Mouse (Mus musculus) embryonic facial prominence, embryonic 10.5 days (tissue): ENCODE results near the gene Selenow. TPM values are rescaled to one million over a fixed set of nuclear protein-coding genes. Genes with fewer than 3 reads are reported as not detected.

ENCODE experiments used
- DNase-seq: peaks from one replicate; pipeline ENCODE4 v3.0.0-alpha.2; 2017; ENCODE audit warnings: low spot score
- H3K27ac ChIP-seq: fragments of 300-500 bp; sonication (generic); replicated peaks from 2 replicates; pipeline ENCODE4 v1.5.1; 2016; ENCODE audit warnings: mild to moderate bottlenecking
- H3K27me3 ChIP-seq: fragments of 300-500 bp; sonication (generic); replicated peaks from 2 replicates; pipeline ENCODE4 v1.6.1; 2016; ENCODE audit warnings: low read depth, mild to moderate bottlenecking; ENCODE audit not compliant: poor library complexity, severe bottlenecking
- H3K36me3 ChIP-seq: fragments of 300-500 bp; sonication (generic); replicated peaks from 2 replicates; pipeline ENCODE4 v1.6.1; 2016; ENCODE audit warnings: mild to moderate bottlenecking, moderate library complexity
- H3K4me1 ChIP-seq: fragments of 300-500 bp; sonication (generic); 2 replicates; pipeline ENCODE4 v1.6.1; 2016
- H3K4me3 ChIP-seq: fragments of 300-500 bp; sonication (generic); 2 replicates; pipeline ENCODE4 v1.5.1; 2016; ENCODE audit warnings: mild to moderate bottlenecking, moderate library complexity
- H3K9me3 ChIP-seq: fragments of 300-500 bp; sonication (generic); 2 replicates; pipeline ENCODE4 v1.6.1; 2016; ENCODE audit warnings: mild to moderate bottlenecking
- WGBS: fragments of 180-500 bp; shearing (Covaris S2); methylation state at CpG from one replicate; pipeline ENCODE4 v1.1.7; 2016; 5-methylcytosine and 5-hydroxymethylcytosine counted together
- polyA plus RNA-seq: library from polyadenylated mRNA; unstranded; fragments of >200 nt; fragmentation: Nextera tagmentation; extraction: Ambion mirVana; gene quantifications from 2 replicates; pipeline ENCODE4 v1.2.1, GENCODE M21; 2016

Selenow gene
- polyA plus RNA-seq, result 756 and 839 TPM in 2 replicates

DNA sequence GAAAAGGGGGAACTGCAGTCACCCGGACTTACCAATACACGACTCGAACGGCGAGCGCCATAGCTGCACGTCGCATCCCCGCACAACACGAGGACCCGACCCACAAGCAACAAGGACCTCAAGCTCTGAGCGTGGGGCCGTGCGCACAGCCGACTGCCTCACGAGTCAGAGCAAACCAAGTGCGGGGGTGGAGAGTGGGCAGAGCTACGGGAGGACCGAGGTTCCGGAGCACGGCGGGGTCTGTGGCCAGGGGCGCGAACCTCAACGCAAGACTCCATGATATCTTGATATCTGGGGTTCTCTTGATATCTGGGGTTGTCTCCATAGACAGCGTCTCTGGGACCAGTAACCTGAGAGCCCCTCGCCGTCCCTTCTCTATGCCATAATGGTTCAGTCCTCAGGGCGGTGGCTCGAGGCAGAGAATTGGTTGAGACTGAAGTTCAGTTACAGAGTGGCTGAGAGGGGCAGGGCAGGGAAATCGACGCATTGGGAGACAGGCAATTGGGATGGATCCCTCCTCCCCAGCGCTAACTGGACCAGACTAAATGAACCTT is at the start of gene Selenow:
Gene Selenow, minus strand, starts transcription at position 183 of the 554 bp plus-strand sequence.
- Histone ChIP-seq H3K4me3 (peak within 1 kb of the TSS; percentile 66), H3K9me3 (no peaks in the 10 kb centered on the region; the same call in 1 of the 2 replicates), H3K36me3 (peaks cover 37% of the 10 kb centered on the region), H3K27ac (peak within 1 kb of the TSS; percentile 97), H3K27me3 (0 out of 2 replicates have a peak, but pooled peaks cover 12% of the 10 kb centered on the region), H3K4me1 (peaks cover 23% of the 10 kb centered on the region)
- under 1% methylated on average over 33 of the region's 33 CpGs for WGBS
- peak; percentile 93 for DNase-seq

DNA sequence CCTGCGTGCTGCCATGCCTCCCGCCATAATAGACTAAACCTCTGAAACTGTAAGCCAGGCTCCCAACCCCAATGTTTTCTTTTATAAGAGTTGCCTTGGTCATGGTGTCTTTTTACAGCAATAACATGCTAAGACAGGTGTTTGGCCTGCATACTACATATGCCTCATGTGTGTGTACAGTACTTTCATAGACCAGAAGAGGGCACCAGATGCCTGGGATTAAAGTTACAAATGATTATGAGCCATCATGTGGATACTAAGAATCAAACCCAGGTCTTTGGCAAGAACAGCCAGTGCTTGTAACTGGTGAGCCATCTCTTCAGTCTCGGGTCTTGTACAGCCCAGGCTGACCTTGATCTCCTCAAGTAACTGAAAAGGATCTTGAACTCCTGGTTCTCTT is 47.5 kb upstream of the Selenow start:
- peaks cover 6% of the 10 kb centered on the region for H3K4me1 ChIP-seq
- no peaks in the 10 kb centered on the region for H3K27me3 ChIP-seq
- no peak overlapping the region for H3K4me3 ChIP-seq
- H3K36me3 ChIP-seq, result peaks cover 51% of the 10 kb centered on the region
- 87% methylated on average over 3 of the region's 3 CpGs for WGBS
- H3K9me3 ChIP-seq, result no peaks in the 10 kb centered on the region
- DNase-seq, result no peak
- no peak overlapping the region for H3K27ac ChIP-seq

DNA sequence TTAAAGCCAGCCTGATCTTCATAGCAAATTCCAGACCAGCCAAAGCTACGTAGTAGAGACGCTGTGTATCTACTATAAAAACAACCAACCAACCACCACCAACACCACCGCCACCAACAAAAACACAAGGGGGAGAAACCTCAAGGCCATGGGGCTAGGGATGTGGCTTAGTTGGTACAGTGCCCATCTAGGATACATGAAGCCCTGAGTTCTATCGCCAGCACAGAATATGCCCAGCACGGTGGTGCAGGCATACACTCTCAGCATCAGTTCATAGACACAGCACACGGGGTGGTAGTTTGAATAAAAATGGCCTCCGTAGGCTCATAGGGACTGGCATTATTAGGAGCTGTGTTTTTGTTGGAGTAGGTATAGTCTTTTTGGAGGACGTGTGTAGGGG is 46.1 kb upstream of the Selenow start:
- Histone ChIP-seq H3K27ac (no peak overlapping the region), H3K27me3 (no peaks in the 10 kb centered on the region), H3K9me3 (no peaks in the 10 kb centered on the region), H3K4me1 (peaks cover 15% of the 10 kb centered on the region), H3K36me3 (peaks cover 37% of the 10 kb centered on the region), H3K4me3 (no peak overlapping the region)
- no peak for DNase-seq
- WGBS, result 89% methylated on average over 8 of the region's 8 CpGs

DNA sequence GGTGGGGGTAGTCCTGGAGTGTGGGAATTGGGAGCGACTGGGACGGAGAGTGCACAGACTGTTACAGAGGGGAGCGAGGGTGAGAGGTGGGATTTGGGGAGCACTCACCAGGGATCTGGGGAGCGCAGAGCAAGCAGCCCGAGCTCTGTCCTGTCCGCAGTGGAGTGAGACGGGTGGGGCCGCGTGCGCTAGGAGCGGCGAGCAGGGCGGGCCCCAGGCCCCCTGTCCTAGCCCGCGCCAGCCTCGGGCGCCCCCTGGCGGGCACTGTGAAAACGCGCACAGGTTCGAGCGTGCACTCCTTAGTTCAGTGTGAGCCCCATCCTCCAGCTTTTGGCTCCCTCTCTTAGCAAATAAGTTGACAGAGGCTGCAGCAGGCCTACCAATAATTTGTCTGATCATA is 45.1 kb upstream of the Selenow start, which contains the start of gene Ehd2:
Gene Ehd2, minus strand, starts transcription at position 256 of the 400 bp plus-strand sequence.
- WGBS, result under 1% methylated on average over 22 of the region's 22 CpGs
- Histone ChIP-seq H3K4me3 (peak within 1 kb of the TSS; percentile 57), H3K27ac (peak within 1 kb of the TSS; percentile 74), H3K27me3 (no peaks in the 10 kb centered on the region), H3K36me3 (peaks cover 27% of the 10 kb centered on the region), H3K4me1 (peaks cover 25% of the 10 kb centered on the region), H3K9me3 (0 out of 2 replicates have a peak, but pooled peaks cover 2% of the 10 kb centered on the region)
- DNase-seq, result peak; percentile 83

DNA sequence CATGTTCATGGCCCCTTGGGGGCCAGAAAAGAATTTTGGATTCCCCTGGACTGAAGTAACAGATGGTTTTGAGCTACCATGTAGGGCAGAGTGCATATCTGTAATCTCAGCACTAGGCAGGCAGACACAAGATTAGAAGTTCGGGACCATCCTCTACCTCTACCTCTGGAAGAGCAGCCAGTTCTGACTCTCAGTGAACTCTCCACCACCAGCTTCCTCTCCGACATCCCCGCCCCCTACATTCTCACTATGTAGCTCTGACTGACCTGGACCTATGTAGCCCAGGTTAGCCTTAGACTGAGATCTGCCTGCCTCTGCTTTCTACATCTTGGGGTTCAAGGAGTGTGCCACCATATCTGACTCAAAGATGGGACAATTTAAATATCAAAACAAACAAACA is 44.3 kb upstream of the Selenow start:
- WGBS, result 83% methylated on average over 3 of the region's 3 CpGs
- Histone ChIP-seq H3K27me3 (no peaks in the 10 kb centered on the region), H3K4me3 (peak overlapping the region; percentile 57)

DNA sequence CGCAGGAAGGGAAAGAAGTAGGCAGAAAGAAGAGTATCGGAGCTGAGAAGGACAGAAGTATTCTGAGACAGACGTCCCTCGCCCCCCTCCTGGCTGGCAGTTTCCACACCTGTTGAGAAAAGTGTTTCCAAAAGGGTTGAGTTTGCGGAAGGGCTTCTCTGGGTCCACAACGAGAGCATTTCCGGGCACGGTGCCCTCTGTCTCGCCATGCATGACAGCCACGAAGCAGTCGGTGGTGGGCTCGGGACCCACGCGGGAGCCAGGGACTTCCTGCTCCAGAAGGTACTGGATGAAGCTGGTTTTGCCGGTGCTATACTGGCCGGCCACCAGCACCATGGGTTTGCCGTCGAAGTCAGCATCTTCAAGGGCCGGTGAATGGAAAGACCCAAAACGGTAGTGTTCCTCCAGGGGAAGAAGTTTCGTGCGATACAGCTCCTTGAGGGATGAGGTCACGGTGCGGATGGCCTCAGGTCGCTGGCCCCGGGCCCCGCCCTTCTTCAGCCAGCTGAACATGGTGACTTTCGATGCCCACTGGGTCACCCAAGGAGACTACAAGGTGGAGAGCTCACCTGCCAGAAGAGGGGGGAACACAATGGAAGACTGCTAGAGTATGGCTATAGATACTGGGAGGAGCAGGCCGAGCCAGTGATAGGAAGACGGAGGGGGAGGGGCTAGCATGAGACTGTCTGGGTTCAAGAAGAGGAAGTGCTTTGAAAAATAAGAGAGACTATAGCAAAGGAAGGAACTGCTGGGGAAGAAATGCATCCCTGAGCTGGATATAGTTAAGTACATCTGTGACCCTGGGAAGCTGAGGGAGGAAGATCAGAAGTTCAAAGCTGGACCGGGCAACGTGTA is 41.8 kb upstream of the Selenow start:
- 86% methylated on average over 32 of the region's 32 CpGs for WGBS
- Histone ChIP-seq H3K9me3 (0 out of 2 replicates have a peak, but pooled peaks cover 4% of the 10 kb centered on the region), H3K27ac (peak overlapping the region; percentile 0; the same call in 1 of the 2 replicates), H3K36me3 (no peaks in the 10 kb centered on the region), H3K4me1 (peaks cover 41% of the 10 kb centered on the region), H3K4me3 (no peak overlapping the region), H3K27me3 (no peaks in the 10 kb centered on the region)
- no peak for DNase-seq

More for the DNA sequence above, 44.3 kb upstream of the Selenow start:
- H3K4me1 ChIP-seq, result peaks cover 33% of the 10 kb centered on the region
- H3K27ac ChIP-seq, result no peak overlapping the region
- peaks cover 19% of the 10 kb centered on the region for H3K36me3 ChIP-seq
- DNase-seq, result no peak
- H3K9me3 ChIP-seq, result 0 out of 2 replicates have a peak, but pooled peaks cover 4% of the 10 kb centered on the region

DNA sequence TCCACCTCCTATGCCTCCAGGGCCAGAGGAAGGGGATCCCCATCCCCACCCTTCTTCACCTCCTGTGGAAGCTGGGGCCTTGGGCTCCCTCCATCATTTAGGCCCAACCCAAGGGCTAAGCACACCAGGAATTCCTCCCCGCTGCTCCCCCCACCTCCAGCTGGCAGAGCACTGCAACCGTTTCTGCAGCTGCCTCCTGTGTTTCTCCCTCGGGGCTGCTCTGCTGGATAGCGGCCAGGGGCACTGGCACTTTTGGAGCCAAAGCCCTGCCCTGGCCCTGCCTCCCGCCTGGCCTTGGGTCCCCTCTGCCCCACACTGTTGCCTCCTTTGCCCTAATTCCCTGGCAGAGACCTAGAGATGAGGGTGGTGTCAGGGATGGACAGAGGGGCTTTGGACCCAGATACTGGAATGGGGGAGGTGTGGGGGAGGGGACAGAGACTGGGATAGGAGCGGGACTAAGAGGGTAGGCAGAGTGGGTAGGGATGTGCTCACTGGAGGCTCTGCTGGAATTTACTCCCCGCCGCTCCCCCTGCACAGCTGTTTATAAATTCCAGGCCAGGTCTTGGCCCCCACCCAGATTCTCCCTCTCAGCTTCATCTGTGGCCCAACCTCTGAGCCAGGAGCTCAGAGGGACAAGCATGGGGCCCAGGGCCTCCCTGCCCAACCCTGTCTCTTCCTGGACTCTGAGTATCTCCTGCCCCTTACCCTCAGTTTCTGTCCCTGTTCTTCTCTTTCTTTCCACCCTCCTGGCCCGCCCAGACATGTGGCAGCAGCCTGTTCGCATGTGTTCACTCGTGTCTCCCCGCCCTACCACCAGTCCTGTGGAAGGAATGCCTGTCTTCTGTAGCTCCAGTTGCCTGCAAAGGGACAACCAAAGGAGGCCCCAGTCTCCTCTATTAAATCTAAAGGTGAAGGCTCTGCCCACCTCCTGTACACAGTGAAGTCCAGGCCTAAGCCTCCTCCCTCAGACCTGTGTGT is 40.4 kb upstream of the Selenow start:
- H3K36me3 ChIP-seq, result 0 out of 2 replicates have a peak, but pooled peaks cover under 1% of the 10 kb centered on the region
- H3K9me3 ChIP-seq, result 0 out of 2 replicates have a peak, but pooled peaks cover 4% of the 10 kb centered on the region
- DNase-seq, result peak; percentile 57
- no peaks in the 10 kb centered on the region for H3K27me3 ChIP-seq
- 26% methylated on average over 12 of the region's 12 CpGs for WGBS
- peak overlapping the region; percentile 33; the same call in 1 of the 2 replicates for H3K4me3 ChIP-seq
- H3K27ac ChIP-seq, result peak overlapping the region; percentile 76
- H3K4me1 ChIP-seq, result peaks cover 41% of the 10 kb centered on the region

DNA sequence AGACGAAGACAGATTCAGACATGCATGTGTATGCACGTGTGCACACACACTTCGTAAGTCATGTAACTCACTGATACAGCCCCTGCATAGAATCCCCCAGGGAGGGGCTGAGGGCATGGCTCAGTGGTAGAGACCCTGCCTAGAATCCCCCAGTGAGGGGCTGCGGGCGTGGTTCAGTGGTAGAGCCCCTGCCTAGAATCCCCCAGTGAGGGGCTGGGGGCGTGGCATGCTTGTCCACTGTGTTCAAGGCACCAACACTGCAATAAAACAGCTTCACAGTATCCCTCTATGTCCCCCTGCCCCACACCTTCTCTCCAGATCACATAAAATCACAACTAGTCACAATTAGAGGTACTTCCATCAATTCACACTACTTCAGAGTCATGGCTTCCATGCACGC is 39.6 kb upstream of the Selenow start:
- peak overlapping the region; percentile 33; the same call in 1 of the 2 replicates for H3K4me3 ChIP-seq
- DNase-seq, result no peak
- 88% methylated on average over 7 of the region's 7 CpGs for WGBS
- peaks cover 34% of the 10 kb centered on the region for H3K4me1 ChIP-seq
- H3K27ac ChIP-seq, result 0 out of 2 replicates have a peak overlapping the region, but pooled peaks have one; percentile 76
- H3K27me3 ChIP-seq, result no peaks in the 10 kb centered on the region
- 0 out of 2 replicates have a peak, but pooled peaks cover 4% of the 10 kb centered on the region for H3K9me3 ChIP-seq
- peaks cover 4% of the 10 kb centered on the region; the same call in 1 of the 2 replicates for H3K36me3 ChIP-seq

DNA sequence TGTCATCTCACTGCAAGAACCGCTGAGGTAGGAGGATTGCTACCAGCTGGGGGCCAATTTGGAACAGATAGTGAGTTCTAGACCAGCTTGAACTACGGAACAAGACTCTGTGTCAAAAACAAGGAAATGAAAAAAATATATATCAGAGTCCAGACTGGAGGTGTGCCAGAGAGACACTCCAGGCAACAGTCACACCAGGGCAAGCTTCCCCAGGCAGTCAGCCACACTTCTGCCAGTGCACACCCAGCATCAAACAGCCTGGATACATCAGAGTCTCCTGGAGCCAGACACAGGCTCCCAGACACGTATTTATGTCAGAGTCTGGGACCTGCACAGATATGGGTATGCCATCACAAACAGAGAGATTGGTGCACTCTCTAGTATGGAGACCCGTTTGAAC is 39.0 kb upstream of the Selenow start:
- no peak for DNase-seq
- H3K36me3 ChIP-seq, result peaks cover 4% of the 10 kb centered on the region; the same call in 1 of the 2 replicates
- peaks cover 2% of the 10 kb centered on the region; the same call in 1 of the 2 replicates for H3K27me3 ChIP-seq
- 0 out of 2 replicates have a peak, but pooled peaks cover 4% of the 10 kb centered on the region for H3K9me3 ChIP-seq
- H3K4me1 ChIP-seq, result peaks cover 34% of the 10 kb centered on the region
- no peak overlapping the region for H3K4me3 ChIP-seq
- no peak overlapping the region for H3K27ac ChIP-seq
- 58% methylated on average over 4 of the region's 4 CpGs for WGBS

DNA sequence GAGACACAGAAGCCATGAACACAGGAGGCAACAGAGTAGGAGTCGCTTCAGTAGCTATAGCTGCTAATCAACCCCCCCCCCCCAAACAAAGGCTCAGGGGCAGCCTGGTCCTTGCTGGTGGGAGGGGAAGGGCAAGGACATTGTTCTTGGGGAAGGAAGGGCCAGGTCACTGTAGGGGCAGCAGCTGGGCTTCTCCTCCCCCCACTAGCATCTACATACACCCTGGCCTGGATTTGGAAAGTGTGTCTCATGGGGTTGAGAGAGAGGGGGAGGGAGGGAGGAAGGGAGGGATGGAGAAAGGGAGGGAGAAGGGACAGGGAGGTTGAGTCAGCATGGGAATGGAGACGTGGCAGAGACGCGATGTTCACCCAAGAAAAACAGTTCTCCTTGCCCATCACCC is 38.5 kb upstream of the Selenow start:
- WGBS, result 52% methylated on average over 4 of the region's 4 CpGs
- Histone ChIP-seq H3K9me3 (0 out of 2 replicates have a peak, but pooled peaks cover 4% of the 10 kb centered on the region), H3K27ac (no peak overlapping the region), H3K36me3 (peaks cover 4% of the 10 kb centered on the region; the same call in 1 of the 2 replicates), H3K27me3 (peaks cover 8% of the 10 kb centered on the region), H3K4me1 (peaks cover 34% of the 10 kb centered on the region), H3K4me3 (no peak overlapping the region)
- no peak for DNase-seq

DNA sequence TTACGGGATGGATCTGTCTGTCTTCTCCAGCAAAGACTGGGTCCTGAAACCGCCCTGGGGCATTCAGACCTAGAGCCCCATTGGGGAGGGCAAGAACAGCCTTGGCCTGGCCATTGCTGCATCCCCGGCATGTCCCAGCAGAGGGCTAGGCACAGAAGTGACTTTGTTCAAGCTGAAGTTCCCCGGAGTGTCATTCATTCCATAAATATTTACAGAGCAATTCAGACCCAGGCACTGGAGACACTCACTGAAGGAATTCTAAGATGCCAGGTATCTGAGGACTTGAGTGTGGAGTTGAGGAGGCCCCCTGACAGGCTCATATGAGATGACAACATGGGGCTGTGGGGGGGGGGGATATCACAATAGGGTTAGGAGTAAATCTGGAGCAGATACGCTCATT is 33.9 kb upstream of the Selenow start:
- Histone ChIP-seq H3K27ac (no peak overlapping the region), H3K36me3 (peaks cover 4% of the 10 kb centered on the region; the same call in 1 of the 2 replicates), H3K27me3 (peaks cover 17% of the 10 kb centered on the region), H3K4me1 (peaks cover 16% of the 10 kb centered on the region), H3K4me3 (no peak overlapping the region), H3K9me3 (peaks cover 6% of the 10 kb centered on the region; the same call in 1 of the 2 replicates)
- 71% methylated on average over 5 of the region's 5 CpGs for WGBS
- no peak for DNase-seq
